Mouse (Mus musculus) forelimb bud, embryonic 11.5 days (tissue): ENCODE data around the gene Gpnmb.
A peak's percentile ranks its signal among the peaks of the same experiment; 100 is the strongest.

Source experiments
- DNase-seq: peaks from one replicate; pipeline ENCODE4 v3.0.0-alpha.2; 2012; ENCODE audit warnings: low read depth, low spot score

The Gpnmb gene

GRCm38 (mm10) chr6:49096933-49097461 lies 60.7 kb downstream of the Gpnmb start:
- no peak for DNase-seq

GRCm38 (mm10) chr6:49097596-49098110 lies 61.3 kb downstream of the Gpnmb start:
- DNase-seq = no peak

GRCm38 (mm10) chr6:49099086-49099485 lies 62.7 kb downstream of the Gpnmb start:
- no peak for DNase-seq

GRCm38 (mm10) chr6:49106746-49107500 lies 70.6 kb downstream of the Gpnmb start:
- DNase-seq = no peak

- DNase-seq = no peak
Measured at GRCm38 (mm10) chr6:49109196-49109595, 72.8 kb downstream of the Gpnmb start.

GRCm38 (mm10) chr6:49113895-49114294 lies 77.5 kb downstream of the Gpnmb start:
- peak; percentile 66 for DNase-seq

- DNase-seq = no peak
Measured at GRCm38 (mm10) chr6:49114457-49114856, 78.1 kb downstream of the Gpnmb start.

- DNase-seq = no peak
Measured at GRCm38 (mm10) chr6:49115550-49115949, 79.2 kb downstream of the Gpnmb start.

- no peak for DNase-seq
Measured at GRCm38 (mm10) chr6:49116241-49116640, 79.9 kb downstream of the Gpnmb start.

GRCm38 (mm10) chr6:49118446-49118845 lies 82.1 kb downstream of the Gpnmb start:
- no peak for DNase-seq

GRCm38 (mm10) chr6:49119462-49120135 lies 83.3 kb downstream of the Gpnmb start:
- no peak for DNase-seq

- DNase-seq = no peak
Measured at GRCm38 (mm10) chr6:49120370-49120769, 84.0 kb downstream of the Gpnmb start.
